Mouse (Mus musculus) layer of hippocampus, postnatal 10 days (tissue): Measurements from ENCODE around the gene Fam241b. TPM values are rescaled to one million over a fixed set of nuclear protein-coding genes. Genes with fewer than 3 reads are reported as not detected.

Experiments used
- DNase-seq, 2 experiments: peaks; one replicate each; pipeline ENCODE4 v3.0.0; 2021; ENCODE audit warnings: low spot score in 2 of 2
- long read RNA-seq: library from polyadenylated mRNA; stranded (forward); transcript quantifications from one replicate; pipeline ENCODE4 v2.0.0, GENCODE M21; 2023
- total RNA-seq, 2 experiments: library from RNA; stranded (reverse); gene quantifications; 2 replicates each; pipeline ENCODE4 v1.2.3; 2021

Fam241b gene
- total RNA-seq: 10 to 100 TPM; 49.1 to 55.5 TPM
- long read RNA-seq, partial matches to known transcripts: 0 of 5 reads
- long read RNA-seq, other reads (novel, unspliced or antisense): 1 of 5 reads

GRCm38 (mm10) chr10:62143820-62144219, at the start of gene Fam241b:
Gene Fam241b, minus strand, starts transcription at chr10:62143920.
- DNase-seq: no peak

- peak; percentile 52 to 61 for DNase-seq
Measured at GRCm38 (mm10) chr10:62192701-62193157, 49.0 kb upstream of the Fam241b start.

- DNase-seq: no peak
Measured at GRCm38 (mm10) chr10:62190821-62191220, 47.1 kb upstream of the Fam241b start.

- no peak for DNase-seq
Measured at GRCm38 (mm10) chr10:62189910-62190309, 46.2 kb upstream of the Fam241b start.

GRCm38 (mm10) chr10:62189303-62189702, 45.6 kb upstream of the Fam241b start:
- DNase-seq: no peak

- DNase-seq: peak; percentile 92
Measured at GRCm38 (mm10) chr10:62186882-62187281, 43.2 kb upstream of the Fam241b start.

- DNase-seq: peak; percentile 98 to 99
Measured at GRCm38 (mm10) chr10:62183053-62183452, 39.3 kb upstream of the Fam241b start.

- no peak for DNase-seq
Measured at GRCm38 (mm10) chr10:62182471-62183014, 38.8 kb upstream of the Fam241b start.

- no peak for DNase-seq
Measured at GRCm38 (mm10) chr10:62181701-62182100, 38.0 kb upstream of the Fam241b start.

- DNase-seq: no peak
Measured at GRCm38 (mm10) chr10:62179944-62180343, 36.2 kb upstream of the Fam241b start.

GRCm38 (mm10) chr10:62174533-62175313, 31.0 kb upstream of the Fam241b start:
- no peak for DNase-seq

GRCm38 (mm10) chr10:62173941-62174448, 30.3 kb upstream of the Fam241b start:
- DNase-seq: no peak

- no peak for DNase-seq
Measured at GRCm38 (mm10) chr10:62172841-62173553, 29.3 kb upstream of the Fam241b start.

- no peak for DNase-seq
Measured at GRCm38 (mm10) chr10:62162410-62162809, 18.7 kb upstream of the Fam241b start.

- no peak for DNase-seq
Measured at GRCm38 (mm10) chr10:62149929-62150328, 6.2 kb upstream of the Fam241b start.

GRCm38 (mm10) chr10:62147466-62148248, 3.9 kb upstream of the Fam241b start:
- no peak for DNase-seq

GRCm38 (mm10) chr10:62145957-62146356, 2.2 kb upstream of the Fam241b start:
- DNase-seq: no peak

- DNase-seq: no peak
Measured at GRCm38 (mm10) chr10:62138040-62138439, 5.7 kb downstream of the Fam241b start.

- DNase-seq: no peak
Measured at GRCm38 (mm10) chr10:62137150-62137549, 6.6 kb downstream of the Fam241b start.

- DNase-seq: no peak
Measured at GRCm38 (mm10) chr10:62135696-62136470, 7.8 kb downstream of the Fam241b start.
